8 mouse cellular contexts compared by ENCODE assay signal in genomic region chr1:80339425-80340021, GRCm38 (mm10). TPM values are rescaled to one million over a fixed set of nuclear protein-coding genes. Genes with fewer than 3 reads are reported as not detected.
DNase-seq lines count a peak whose midpoint lies in the region; ATAC-seq and TF ChIP-seq lines count a peak whose summit lies in the region.

No protein-coding gene starts in this region.

- peak overlapping the region; percentile 99 for H3K27ac ChIP-seq in hindbrain, postnatal 0 days

- under 1% methylated on average over 27 of the region's 33 CpGs for WGBS in hindbrain, postnatal 0 days

- H3K4me2 ChIP-seq in hindbrain, postnatal 0 days (ENCODE audit: low read depth, low read length), result peak overlapping the region; percentile 79
- H3K4me2 ChIP-seq in myocyte (ENCODE audit: low read depth), result peak overlapping the region; percentile 89

- peak; percentile 45 to 55 for DNase-seq in right cerebral cortex, postnatal 10 days (ENCODE audit: low spot score in 2 of 2)
- no peak for DNase-seq in right cerebral cortex, adult 18-20 months
- DNase-seq in Patski (ENCODE audit: low read depth, low spot score) (no peak), liver (peak; percentile 30)
- DNase-seq in hindbrain, postnatal 0 days (ENCODE audit: low spot score), result peak; percentile 47

- TF ChIP-seq CTCF in Patski (IDR thresholded peaks at IDR 0.05), result no peak
- TF ChIP-seq CTCF in hindbrain, postnatal 0 days (IDR thresholded peaks at IDR 0.05; ENCODE audit: low read depth), result no peak

- no peaks in the 10 kb centered on the region for H3K36me3 ChIP-seq in hindbrain, postnatal 0 days (ENCODE audit: insufficient read depth, low read length)
- H3K36me3 ChIP-seq in myocyte (ENCODE audit: control insufficient read depth, insufficient read depth), result no peaks in the 10 kb centered on the region

- peaks cover 4% of the 10 kb centered on the region for H3K4me1 ChIP-seq in hindbrain, postnatal 0 days (ENCODE audit: insufficient read depth, low read length)

- in situ Hi-C loops in Patski (cut with MboI; ENCODE audit: low pct_unique_long_range_greater_than_20kb), result no loop called here

- peak overlapping the region; percentile 88 for H3K9ac ChIP-seq in hindbrain, postnatal 0 days (replicated peaks; ENCODE audit: low read length)

- peaks cover 53% of the 10 kb centered on the region for H3K79me2 ChIP-seq in myocyte (ENCODE audit: control insufficient read depth, insufficient read depth)

- H3K27me3 ChIP-seq in Patski, result no peaks in the 10 kb centered on the region
- no peaks in the 10 kb centered on the region for H3K27me3 ChIP-seq in hindbrain, postnatal 0 days (ENCODE audit: insufficient read depth, low read length)
- H3K27me3 ChIP-seq in myocyte (ENCODE audit: control insufficient read depth, insufficient read depth, insufficient read length), result no peaks in the 10 kb centered on the region

- H3K9me3 ChIP-seq in hindbrain, postnatal 0 days (ENCODE audit: low read length), result no peaks in the 10 kb centered on the region

- H3K4me3 ChIP-seq in hindbrain, postnatal 0 days (ENCODE audit: low read length), result peak overlapping the region; percentile 82
- H3K4me3 ChIP-seq in myocyte, result peak overlapping the region; percentile 82

- POLR2A ChIA-PET in Patski (lab: Charles Lee), result no interaction called here

- CTCF ChIA-PET in Patski (lab: Charles Lee), result no interaction called here

- H3ac ChIP-seq in myocyte (ENCODE audit: control insufficient read depth, insufficient read length), result peak overlapping the region; percentile 99

- ATAC-seq in Patski, result peak; percentile 15
- peak; percentile 56 for ATAC-seq in erythroid progenitor cell, adult 5-6 weeks (replicated peaks; ENCODE audit: low FRiP score, poor library complexity, severe bottlenecking)
- peak; percentile 8; the same call in 1 of the 2 replicates for ATAC-seq in hindbrain, postnatal 0 days
- no peak for ATAC-seq in monocyte, adult 5-6 weeks (replicated peaks; ENCODE audit: insufficient number of reproducible peaks, low FRiP score, low TSS enrichment, poor library complexity, severe bottlenecking)

- TF ChIP-seq POLR2A in myocyte (IDR thresholded peaks at IDR 0.05; ENCODE audit: insufficient read length, low read depth), result no peak

TF ChIP-seq in myocyte, 11 proteins besides CTCF, POLR2A, EP300 and RAD21:
- TF ChIP-seq USF1 (IDR thresholded peaks at IDR 0.05; ENCODE audit: low read depth) (no peak), E2F4 (IDR thresholded peaks at IDR 0.05; ENCODE audit: insufficient read depth) (no peak), CEBPB (IDR thresholded peaks at IDR 0.05; ENCODE audit: insufficient read depth, poor library complexity, severe bottlenecking) (no peak), MAX (IDR thresholded peaks at IDR 0.05; ENCODE audit: low read depth) (no peak), POLR2AphosphoS2 (IDR thresholded peaks at IDR 0.05; ENCODE audit: insufficient read length, low read depth) (no peak), MYOD1 (IDR thresholded peaks at IDR 0.05; ENCODE audit: control insufficient read depth in 1 of 3, insufficient read length in 2 of 3, low read depth in 2 of 3) (no peak), SRF (IDR thresholded peaks at IDR 0.05; ENCODE audit: control insufficient read depth, insufficient read length, low read depth) (no peak), TCF12 (IDR thresholded peaks at IDR 0.05; ENCODE audit: insufficient read depth, poor library complexity, severe bottlenecking) (no peak), REST (IDR thresholded peaks at IDR 0.05; ENCODE audit: insufficient read depth, insufficient read length) (no peak), TCF3 (IDR thresholded peaks at IDR 0.05; ENCODE audit: insufficient read length, low read depth) (no peak), MYOG (IDR thresholded peaks at IDR 0.05; ENCODE audit: control insufficient read depth in 1 of 3, insufficient read depth in 1 of 3, insufficient read length in 2 of 3, low read depth in 2 of 3) (no peak)
TF ChIP-seq in myocyte: peak in this region for 0.

RNA-seq across cellular contexts. Expression of gene Cul3, which starts 0.8 kb away (rescaled TPM):
- polyA plus RNA-seq in Patski (2021), result 151 TPM
- 81.8 and 143 TPM in 2 replicates for total RNA-seq in erythroid progenitor cell, adult 5-6 weeks (2015; ENCODE audit: low replicate concordance)
- total RNA-seq in erythroid progenitor cell, adult 5-6 weeks (2017; ENCODE audit: low replicate concordance), result 122 and 152 TPM in 2 replicates
- total RNA-seq in hindbrain, postnatal 0 days (2014; rRNA removed), result 47.6 and 51.9 TPM in 2 replicates
- polyA plus RNA-seq in hindbrain, postnatal 0 days (2015; fragmentation: Nextera tagmentation; extraction: Ambion mirVana), result 22.6 and 33.1 TPM in 2 replicates
- 36.2 TPM for polyA plus RNA-seq in myocyte (2012; fragmentation: generic; extraction: Trizol)
- 303 to 478 TPM (median 420 TPM) in 3 replicates for total RNA-seq in monocyte, adult 5-6 weeks (2017)

Comparison
In these comparisons a context has a peak if more than half of its experiments do, and no peak if none do; other contexts are left out.
1. DNase-seq: peak in right cerebral cortex, postnatal 10 days (2 of 2), hindbrain, postnatal 0 days (single experiment) and liver (single experiment); none in right cerebral cortex, adult 18-20 months (single experiment) and Patski (single experiment).